Mouse (Mus musculus) spleen, adult 12 weeks (tissue): Measurements from ENCODE around the gene Marf1.
"Not testable (repeated sequence)": the region's sequence is repeated elsewhere in the genome, so short reads cannot be mapped to it uniquely, and the experiment has no call there.

ENCODE experiments used
- DNase-seq: peaks from one replicate; pipeline ENCODE4 v3.0.0; 2022; ENCODE audit warnings: low spot score

Gene Marf1

GRCm38 (mm10) chr16:14135014-14135413 is 28.1 kb downstream of the Marf1 start:
- no peak for DNase-seq

- DNase-seq, result no peak
Observed at GRCm38 (mm10) chr16:14131838-14132237, 31.3 kb downstream of the Marf1 start.

- no peak for DNase-seq
Observed at GRCm38 (mm10) chr16:14131376-14131775, 31.8 kb downstream of the Marf1 start.

- no peak for DNase-seq
Observed at GRCm38 (mm10) chr16:14130796-14131195, 32.4 kb downstream of the Marf1 start.

- DNase-seq, result no peak
Observed at GRCm38 (mm10) chr16:14128977-14129376, 34.2 kb downstream of the Marf1 start.

GRCm38 (mm10) chr16:14125253-14125652 is 37.9 kb downstream of the Marf1 start:
- DNase-seq, result no peak

GRCm38 (mm10) chr16:14124709-14125108 is 38.4 kb downstream of the Marf1 start:
- DNase-seq, result no peak

GRCm38 (mm10) chr16:14123901-14124300 is 39.2 kb downstream of the Marf1 start:
- no peak for DNase-seq

GRCm38 (mm10) chr16:14122586-14122985 is 40.6 kb downstream of the Marf1 start:
- DNase-seq, result no peak

GRCm38 (mm10) chr16:14121563-14121962 is 41.6 kb downstream of the Marf1 start:
- DNase-seq, result no peak

- no peak for DNase-seq
Observed at GRCm38 (mm10) chr16:14120941-14121340, 42.2 kb downstream of the Marf1 start.

GRCm38 (mm10) chr16:14117299-14117698 is 45.9 kb downstream of the Marf1 start:
- no peak for DNase-seq

- DNase-seq, result no peak
Observed at GRCm38 (mm10) chr16:14112742-14113141, 50.4 kb downstream of the Marf1 start.

- no peak for DNase-seq
Observed at GRCm38 (mm10) chr16:14112133-14112532, 51.0 kb downstream of the Marf1 start.

GRCm38 (mm10) chr16:14110922-14111321 is 52.2 kb downstream of the Marf1 start:
- DNase-seq, result no peak

GRCm38 (mm10) chr16:14109651-14110230 is 53.4 kb downstream of the Marf1 start:
- no peak for DNase-seq

GRCm38 (mm10) chr16:14105891-14106290 is 57.3 kb downstream of the Marf1 start:
- DNase-seq, result no peak

GRCm38 (mm10) chr16:14091771-14092170 is 71.4 kb downstream of the Marf1 start:
- DNase-seq, result no peak

- no peak for DNase-seq
Observed at GRCm38 (mm10) chr16:14089296-14089695, 73.9 kb downstream of the Marf1 start.

GRCm38 (mm10) chr16:14088249-14088648 is 74.9 kb downstream of the Marf1 start:
- DNase-seq, result no peak

GRCm38 (mm10) chr16:14082925-14083324 is 80.2 kb downstream of the Marf1 start:
- no peak for DNase-seq

- DNase-seq, result no peak
Observed at GRCm38 (mm10) chr16:14070471-14071169, 92.5 kb downstream of the Marf1 start.

GRCm38 (mm10) chr16:14068701-14069100 is 94.5 kb downstream of the Marf1 start:
- DNase-seq, result not testable (repeated sequence)

- not testable (repeated sequence) for DNase-seq
Observed at GRCm38 (mm10) chr16:14066571-14066970, 96.6 kb downstream of the Marf1 start.
